Mouse (Mus musculus) lung, adult 2 months (tissue): ENCODE measurements around the gene Fry. TPM values are rescaled to one million over a fixed set of nuclear protein-coding genes. Genes with fewer than 3 reads are reported as not detected.
A peak's percentile ranks its signal among the peaks of the same experiment; 100 is the strongest.

Experiments
- DNase-seq: peaks from one replicate; pipeline ENCODE4 v3.0.0; 2022
- H3K4me1 ChIP-seq: fragments of 200-500 bp; 2 replicates; pipeline ENCODE4 v1.6.1; 2011; ENCODE audit warnings: low read length; ENCODE audit not compliant: control insufficient read depth, insufficient read depth
- H3K4me3 ChIP-seq: fragments of 200-500 bp; replicated peaks from 2 replicates; pipeline ENCODE3; 2011; ENCODE audit warnings: low read depth, mild to moderate bottlenecking, control low read depth, low read length; ENCODE audit errors: extremely low read depth
- CTCF ChIP-seq: fragments of 200-500 bp; IDR thresholded peaks from 2 replicates; pipeline ENCODE4 v1.5.1; 2011; ENCODE audit warnings: mild to moderate bottlenecking, low read length, control low read depth; ENCODE audit not compliant: insufficient read depth
- POLR2A ChIP-seq: fragments of 200-500 bp; IDR thresholded peaks from 2 replicates; pipeline ENCODE4 v1.6.1; 2011; ENCODE audit warnings: low read depth, mild to moderate bottlenecking, control low read depth, low read length, borderline replicate concordance; ENCODE audit errors: extremely low read depth
- WGBS: fragments of 180-500 bp; shearing (Covaris S2); methylation state at CpG from one replicate; pipeline ENCODE4 v1.1.7; 2018; 5-methylcytosine and 5-hydroxymethylcytosine counted together
- polyA plus RNA-seq: library from polyadenylated mRNA; depleted of rRNA; stranded (reverse); fragments of >200 nt; gene quantifications from 2 replicates; pipeline ENCODE4 v1.2.3, GENCODE M21; 2012

Fry gene
- polyA plus RNA-seq, 1 experiment: 39.3 TPM

GRCm38 (mm10) chr5:150510451-150511225, 392.2 kb downstream of the Fry start:
- WGBS: 77% methylated on average over 6 of the region's 6 CpGs
- Histone ChIP-seq H3K4me1 (no peaks in the 10 kb centered on the region), H3K4me3 (no peak overlapping the region)
- no peak for TF ChIP-seq CTCF
- no peak for TF ChIP-seq POLR2A
- DNase-seq: no peak

- TF ChIP-seq CTCF (no peak), POLR2A (no peak)
- WGBS: 79% methylated on average over 4 of the region's 4 CpGs
- H3K4me1 ChIP-seq: no peaks in the 10 kb centered on the region
- H3K4me3 ChIP-seq: no peak overlapping the region
- DNase-seq: no peak
Observed at GRCm38 (mm10) chr5:150513264-150513663, 394.8 kb downstream of the Fry start.

- DNase-seq: no peak
- WGBS: 67% methylated on average over 1 of the region's 1 CpGs
- no peak overlapping the region for H3K4me3 ChIP-seq
- H3K4me1 ChIP-seq: no peaks in the 10 kb centered on the region
- no peak for TF ChIP-seq CTCF
- no peak for TF ChIP-seq POLR2A
Observed at GRCm38 (mm10) chr5:150514027-150514426, 395.6 kb downstream of the Fry start.

- 61% methylated on average over 4 of the region's 4 CpGs for WGBS
- no peak for TF ChIP-seq CTCF
- no peak for TF ChIP-seq POLR2A
- no peak for DNase-seq
- Histone ChIP-seq H3K4me3 (no peak within 1 kb of the TSS), H3K4me1 (no peaks in the 10 kb centered on the region; the same call in 1 of the 2 replicates)
Observed at GRCm38 (mm10) chr5:150518064-150518463, 399.6 kb downstream of the Fry start, which contains the start of gene Zar1l. Gene Zar1l, minus strand, starts transcription at chr5:150518164.

- TF ChIP-seq CTCF (no peak), POLR2A (no peak)
- no peak overlapping the region for H3K4me3 ChIP-seq
- no peak for DNase-seq
- H3K4me1 ChIP-seq: no peaks in the 10 kb centered on the region; the same call in 1 of the 2 replicates
- WGBS: 95% methylated on average over 1 of the region's 1 CpGs
Observed at GRCm38 (mm10) chr5:150519551-150519950, 401.1 kb downstream of the Fry start.

- TF ChIP-seq CTCF (no peak), POLR2A (peak; percentile 85)
- Histone ChIP-seq H3K4me3 (peak within 1 kb of the TSS; percentile 69), H3K4me1 (no peaks in the 10 kb centered on the region; the same call in 1 of the 2 replicates)
- 3% methylated on average over 62 of the region's 63 CpGs for WGBS
- DNase-seq: peak; percentile 92
Observed at GRCm38 (mm10) chr5:150521937-150522866, 403.8 kb downstream of the Fry start, which contains the start of gene Brca2. Gene Brca2, plus strand, starts transcription at chr5:150522630.

GRCm38 (mm10) chr5:150522867-150523234, 404.4 kb downstream of the Fry start:
- TF ChIP-seq CTCF: no peak
- no peak for TF ChIP-seq POLR2A
- no peak for DNase-seq
- WGBS: 2% methylated on average over 11 of the region's 11 CpGs

GRCm38 (mm10) chr5:150525239-150525638, 406.8 kb downstream of the Fry start:
- WGBS: 85% methylated on average over 2 of the region's 2 CpGs
- H3K4me1 ChIP-seq: no peaks in the 10 kb centered on the region; the same call in 1 of the 2 replicates

More at GRCm38 (mm10) chr5:150522867-150523234, 404.4 kb downstream of the Fry start:
- Histone ChIP-seq H3K4me3 (peak overlapping the region; percentile 69), H3K4me1 (no peaks in the 10 kb centered on the region; the same call in 1 of the 2 replicates)

GRCm38 (mm10) chr5:150541302-150541701, 422.9 kb downstream of the Fry start:
- DNase-seq: no peak
- Histone ChIP-seq H3K4me3 (no peak overlapping the region), H3K4me1 (no peaks in the 10 kb centered on the region)
- TF ChIP-seq POLR2A (no peak), CTCF (no peak)
- WGBS: 100% methylated on average over 1 of the region's 1 CpGs

More at GRCm38 (mm10) chr5:150525239-150525638, 406.8 kb downstream of the Fry start:
- TF ChIP-seq POLR2A (no peak), CTCF (no peak)
- no peak for DNase-seq
- no peak overlapping the region for H3K4me3 ChIP-seq
